Mouse (Mus musculus) left cerebral cortex, adult 6 months (tissue): ENCODE results near the gene Lyz2. TPM values are rescaled to one million over a fixed set of nuclear protein-coding genes. Genes with fewer than 3 reads are reported as not detected.

Source experiments
- long read RNA-seq, 2 experiments: library from polyadenylated mRNA; unstranded; transcript quantifications; one replicate each; pipeline ENCODE4 v2.0.0; 2019 to 2020
- polyA plus RNA-seq: library from polyadenylated mRNA; unstranded; fragments of <200 nt; fragmentation: Nextera tagmentation; gene quantifications from 2 replicates; pipeline ENCODE4 v1.2.3, GENCODE M21; 2021

Lyz2 gene
- polyA plus RNA-seq = 29.8 and 38.6 TPM in 2 replicates
- long read RNA-seq, experiment 1, transcript Lyz2-201 (4 exons, 1,316 nt) = major isoform, 64 of 64 reads
- long read RNA-seq, experiment 1, partial matches to known transcripts = 0 of 64 reads
- long read RNA-seq, experiment 1, other reads (novel, unspliced or antisense) = 0 of 64 reads
- long read RNA-seq, experiment 2, transcript Lyz2-201 (4 exons, 1,316 nt) = major isoform, 33 of 35 reads
- long read RNA-seq, experiment 2, partial matches to known transcripts = 1 of 35 reads
- long read RNA-seq, experiment 2, other reads (novel, unspliced or antisense) = 1 of 35 reads

DNA sequence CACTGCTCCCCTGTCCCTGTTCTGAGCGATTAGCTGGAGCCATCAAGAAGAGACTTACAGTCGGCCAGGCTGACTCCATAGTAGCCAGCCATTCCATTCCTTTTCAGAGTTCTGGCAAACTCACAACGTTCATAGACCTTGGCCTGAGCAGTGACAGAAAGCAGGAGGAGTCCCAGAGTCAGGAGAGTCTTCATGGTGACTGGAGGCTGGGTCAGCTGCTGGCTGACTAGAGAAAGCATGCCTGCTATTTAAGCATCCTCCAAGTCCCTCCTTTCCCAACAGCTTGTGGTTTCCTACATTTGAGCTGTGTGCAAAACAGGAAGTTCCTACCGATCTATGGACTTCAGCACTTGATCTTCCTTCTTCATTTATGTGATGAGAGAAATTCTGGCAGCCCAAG is at the start of gene Lyz2:
Gene Lyz2 (minus strand): TSS at position 273 of the 400 bp plus-strand sequence.

DNA sequence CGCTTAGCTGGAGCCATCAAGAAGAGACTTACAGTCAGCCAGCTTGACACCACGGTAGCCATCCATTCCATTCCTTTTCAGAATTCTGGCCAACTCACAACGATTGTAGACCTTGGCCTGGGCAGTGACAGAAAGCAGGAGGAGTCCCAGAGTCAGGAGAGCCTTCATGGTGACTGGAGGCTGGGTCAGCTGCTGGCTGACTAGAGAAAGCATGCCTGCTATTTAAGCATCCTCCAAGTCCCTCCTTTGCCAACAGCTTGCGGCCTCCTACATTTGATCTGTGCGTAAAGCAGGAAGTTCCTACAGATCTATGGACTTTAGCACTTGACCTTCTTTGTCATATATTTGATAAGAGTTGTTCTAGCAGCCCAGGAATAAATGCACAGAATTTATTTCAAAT is 10.6 kb upstream of the Lyz2 start, which contains the start of gene Lyz1:
Gene Lyz1 (minus strand): TSS at position 198 of the 400 bp plus-strand sequence.

DNA sequence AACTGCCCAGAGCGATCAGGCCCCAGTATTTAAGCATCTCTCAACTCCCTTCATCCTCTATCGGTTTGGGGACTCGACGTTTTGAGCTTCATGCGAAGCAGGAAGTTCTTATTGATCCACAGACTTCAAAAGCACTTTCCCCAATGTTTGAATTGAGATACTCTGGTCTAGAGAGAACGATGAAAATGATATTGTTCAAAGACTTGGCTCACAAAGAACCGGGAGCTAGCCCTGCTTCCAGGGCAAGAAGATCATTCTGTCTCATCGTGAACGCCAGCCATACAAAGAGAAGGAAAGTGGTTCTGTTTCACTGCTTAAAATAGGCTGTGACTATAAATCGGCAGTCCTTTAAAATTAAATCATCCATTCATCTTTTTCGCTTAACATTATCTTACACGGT is 43.5 kb downstream of the Lyz2 start, which contains the start of gene 9530003J23Rik:
Gene 9530003J23Rik (minus strand): TSS at position 101 of the 400 bp plus-strand sequence.

Other genes with a start within 250 kb of the Lyz2 start
- 0.28 and 0.42 TPM in 2 replicates for gene Lrrc10, start 237.0 kb downstream of the Lyz2 start, polyA plus RNA-seq
- 151 and 172 TPM in 2 replicates for gene Cct2, start 218.5 kb downstream of the Lyz2 start, polyA plus RNA-seq
- 7.7 and 9.4 TPM in 2 replicates for gene Frs2, start 133.8 kb downstream of the Lyz2 start, polyA plus RNA-seq
- gene Yeats4, start 57.8 kb downstream of the Lyz2 start, polyA plus RNA-seq = 65.8 and 66.9 TPM in 2 replicates
- not detected in 2 replicates for gene 9530003J23Rik, start 43.6 kb downstream of the Lyz2 start, polyA plus RNA-seq
- gene Lyz1, start 10.5 kb upstream of the Lyz2 start, polyA plus RNA-seq = not detected in 2 replicates
- 18.2 and 24.0 TPM in 2 replicates for gene Cpsf6, start 97.7 kb upstream of the Lyz2 start, polyA plus RNA-seq